Mouse (Mus musculus): ENCODE measurements around the gene Chrne. TPM values are rescaled to one million over a fixed set of nuclear protein-coding genes. Genes with fewer than 3 reads are reported as not detected.

The Chrne gene
- polyA plus RNA-seq, 1 experiment from 2014 or later: not detected

GRCm38 (mm10) chr11:70635601-70636000, 16.6 kb upstream of the Chrne start:
- H3K27ac ChIP-seq: no peak overlapping the region
- no peaks in the 10 kb centered on the region for H3K27me3 ChIP-seq (ENCODE audit: insufficient read depth, poor library complexity, severe bottlenecking)
- peaks cover 22% of the 10 kb centered on the region for H3K4me1 ChIP-seq
- 81% methylated on average over 4 of the region's 4 CpGs for WGBS
- H3K9me3 ChIP-seq: no peaks in the 10 kb centered on the region
- no peak overlapping the region for H3K4me3 ChIP-seq
- no peaks in the 10 kb centered on the region for H3K36me3 ChIP-seq
- no peak for DNase-seq (ENCODE audit: low spot score)

DNA sequence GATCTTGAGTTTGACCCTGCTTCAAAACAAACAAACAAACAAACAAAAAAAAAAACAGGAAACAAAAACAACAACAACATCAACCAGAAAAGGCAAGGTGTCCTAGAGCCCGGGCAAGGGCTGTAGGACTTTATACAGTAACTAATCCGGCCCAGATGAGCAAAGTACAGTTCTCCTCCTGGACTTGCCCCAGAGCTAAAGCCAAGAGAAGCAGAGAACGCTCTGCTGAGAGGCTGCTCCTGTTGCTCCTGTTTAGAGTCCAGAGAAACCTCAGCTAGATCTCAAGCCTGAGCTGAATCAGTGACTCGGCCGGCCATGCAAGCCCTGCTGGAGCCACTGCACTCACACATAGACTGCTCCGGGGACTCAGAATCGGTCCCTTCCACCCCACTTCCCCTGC, 11.1 kb upstream of the Chrne start:
- 57% methylated on average over 7 of the region's 7 CpGs for WGBS
- Histone ChIP-seq H3K9me3 (no peaks in the 10 kb centered on the region), H3K4me1 (0 out of 2 replicates have a peak, but pooled peaks cover 3% of the 10 kb centered on the region), H3K36me3 (no peaks in the 10 kb centered on the region), H3K27ac (no peak overlapping the region), H3K27me3 (ENCODE audit: insufficient read depth, poor library complexity, severe bottlenecking) (no peaks in the 10 kb centered on the region), H3K4me3 (no peak overlapping the region)
- no peak for DNase-seq (ENCODE audit: low spot score)

DNA sequence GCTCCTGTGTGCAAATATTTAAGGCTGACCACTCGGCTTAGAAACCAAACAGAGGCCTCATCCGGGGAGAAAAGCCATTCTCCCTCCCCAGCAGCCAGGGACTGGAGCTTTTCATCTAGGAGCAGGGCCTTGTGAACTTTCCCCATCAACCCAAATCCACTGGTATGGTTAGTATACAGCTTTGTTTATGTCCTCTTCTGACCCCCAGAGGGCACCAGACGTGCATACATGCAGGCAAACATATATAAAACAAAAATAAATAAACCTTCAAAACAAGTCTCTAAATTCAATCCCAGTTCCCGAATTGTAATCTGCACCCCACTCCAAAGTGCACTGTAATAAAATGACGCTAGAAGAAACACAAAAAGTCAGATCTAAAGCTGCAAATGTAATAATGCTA, 10.5 kb upstream of the Chrne start:
- Histone ChIP-seq H3K27me3 (ENCODE audit: insufficient read depth, poor library complexity, severe bottlenecking) (no peaks in the 10 kb centered on the region), H3K36me3 (no peaks in the 10 kb centered on the region), H3K4me1 (0 out of 2 replicates have a peak, but pooled peaks cover 3% of the 10 kb centered on the region), H3K4me3 (no peak overlapping the region), H3K9me3 (no peaks in the 10 kb centered on the region), H3K27ac (no peak overlapping the region)
- DNase-seq (ENCODE audit: low spot score): no peak
- 50% methylated on average over 5 of the region's 5 CpGs for WGBS

- Histone ChIP-seq H3K4me3 (no peak overlapping the region), H3K36me3 (no peaks in the 10 kb centered on the region), H3K27me3 (ENCODE audit: insufficient read depth, poor library complexity, severe bottlenecking) (no peaks in the 10 kb centered on the region), H3K9me3 (no peaks in the 10 kb centered on the region), H3K27ac (no peak overlapping the region), H3K4me1 (0 out of 2 replicates have a peak, but pooled peaks cover 5% of the 10 kb centered on the region)
- 72% methylated on average over 2 of the region's 2 CpGs for WGBS
- no peak for DNase-seq (ENCODE audit: low spot score)
These were observed 9.4 kb upstream of the Chrne start for GRCm38 (mm10) chr11:70628431-70628830.

GRCm38 (mm10) chr11:70626877-70627276, 7.9 kb upstream of the Chrne start:
- Histone ChIP-seq H3K27ac (no peak overlapping the region), H3K4me1 (0 out of 2 replicates have a peak, but pooled peaks cover 8% of the 10 kb centered on the region), H3K36me3 (no peaks in the 10 kb centered on the region), H3K27me3 (ENCODE audit: insufficient read depth, poor library complexity, severe bottlenecking) (no peaks in the 10 kb centered on the region), H3K9me3 (no peaks in the 10 kb centered on the region), H3K4me3 (no peak overlapping the region)
- no peak for DNase-seq (ENCODE audit: low spot score)
- 75% methylated on average over 4 of the region's 4 CpGs for WGBS

DNA sequence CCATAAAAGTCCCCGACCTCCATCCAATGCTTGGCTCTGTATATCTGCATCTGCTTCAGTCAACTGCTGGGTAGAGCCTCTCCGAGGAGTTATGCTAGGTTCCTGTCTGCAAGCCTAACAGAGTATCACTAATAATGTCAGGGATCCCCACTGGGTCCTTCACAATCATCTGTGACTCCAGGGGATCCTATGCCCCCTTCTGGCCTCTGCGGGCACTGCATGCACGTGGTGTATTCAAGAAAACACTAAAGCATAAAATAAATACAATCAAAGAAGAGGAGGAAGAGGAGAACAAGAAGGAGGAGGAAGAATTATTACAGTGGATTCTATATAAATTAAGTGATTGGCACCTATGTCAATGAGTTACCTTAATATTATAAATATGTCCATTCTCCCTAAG, 6.5 kb upstream of the Chrne start:
- WGBS: 47% methylated on average over 4 of the region's 4 CpGs
- DNase-seq (ENCODE audit: low spot score): no peak
- no peaks in the 10 kb centered on the region for H3K9me3 ChIP-seq
- H3K36me3 ChIP-seq: no peaks in the 10 kb centered on the region
- H3K27ac ChIP-seq: no peak overlapping the region
- H3K4me1 ChIP-seq: 0 out of 2 replicates have a peak, but pooled peaks cover 9% of the 10 kb centered on the region
- H3K4me3 ChIP-seq: no peak overlapping the region
- H3K27me3 ChIP-seq (ENCODE audit: insufficient read depth, poor library complexity, severe bottlenecking): no peaks in the 10 kb centered on the region

DNA sequence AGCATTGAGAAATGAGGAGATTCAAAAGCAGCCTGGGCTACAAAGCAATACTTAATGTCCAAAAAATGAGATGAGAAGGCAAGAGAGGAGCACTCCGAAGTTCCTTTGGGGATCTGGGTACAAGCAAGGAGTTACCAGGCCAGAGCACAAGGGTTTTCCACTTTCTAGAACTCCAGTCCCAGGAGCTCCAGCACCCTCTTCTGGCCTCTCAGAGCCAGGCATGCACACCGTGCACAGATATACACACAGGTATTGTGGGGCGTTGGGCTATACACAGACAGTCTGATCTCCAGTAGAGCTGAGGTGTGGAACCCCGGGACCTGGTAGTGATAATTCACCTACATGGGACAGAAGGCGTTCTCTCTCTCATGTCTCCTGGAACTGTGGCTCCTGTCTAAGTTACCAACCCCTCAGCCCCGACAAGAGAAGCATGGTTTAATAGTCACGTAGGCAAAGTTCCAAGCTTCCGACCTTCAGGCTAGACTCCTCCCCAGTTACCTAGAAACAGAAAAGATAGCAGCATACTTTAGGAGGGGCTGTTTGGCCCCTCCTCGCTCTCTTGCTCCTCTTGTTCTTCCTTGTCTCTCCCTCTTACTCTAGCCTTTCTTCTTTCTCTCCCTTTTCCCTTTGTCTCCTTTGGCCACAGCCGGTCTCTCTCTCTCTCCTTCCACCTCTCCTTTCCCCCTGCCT, 4.2 kb upstream of the Chrne start:
- WGBS: 76% methylated on average over 10 of the region's 10 CpGs
- Histone ChIP-seq H3K27ac (no peak overlapping the region), H3K4me3 (no peak overlapping the region), H3K36me3 (no peaks in the 10 kb centered on the region), H3K9me3 (no peaks in the 10 kb centered on the region), H3K27me3 (ENCODE audit: insufficient read depth, poor library complexity, severe bottlenecking) (no peaks in the 10 kb centered on the region), H3K4me1 (0 out of 2 replicates have a peak, but pooled peaks cover 9% of the 10 kb centered on the region)
- DNase-seq (ENCODE audit: low spot score): peak; percentile 74

DNA sequence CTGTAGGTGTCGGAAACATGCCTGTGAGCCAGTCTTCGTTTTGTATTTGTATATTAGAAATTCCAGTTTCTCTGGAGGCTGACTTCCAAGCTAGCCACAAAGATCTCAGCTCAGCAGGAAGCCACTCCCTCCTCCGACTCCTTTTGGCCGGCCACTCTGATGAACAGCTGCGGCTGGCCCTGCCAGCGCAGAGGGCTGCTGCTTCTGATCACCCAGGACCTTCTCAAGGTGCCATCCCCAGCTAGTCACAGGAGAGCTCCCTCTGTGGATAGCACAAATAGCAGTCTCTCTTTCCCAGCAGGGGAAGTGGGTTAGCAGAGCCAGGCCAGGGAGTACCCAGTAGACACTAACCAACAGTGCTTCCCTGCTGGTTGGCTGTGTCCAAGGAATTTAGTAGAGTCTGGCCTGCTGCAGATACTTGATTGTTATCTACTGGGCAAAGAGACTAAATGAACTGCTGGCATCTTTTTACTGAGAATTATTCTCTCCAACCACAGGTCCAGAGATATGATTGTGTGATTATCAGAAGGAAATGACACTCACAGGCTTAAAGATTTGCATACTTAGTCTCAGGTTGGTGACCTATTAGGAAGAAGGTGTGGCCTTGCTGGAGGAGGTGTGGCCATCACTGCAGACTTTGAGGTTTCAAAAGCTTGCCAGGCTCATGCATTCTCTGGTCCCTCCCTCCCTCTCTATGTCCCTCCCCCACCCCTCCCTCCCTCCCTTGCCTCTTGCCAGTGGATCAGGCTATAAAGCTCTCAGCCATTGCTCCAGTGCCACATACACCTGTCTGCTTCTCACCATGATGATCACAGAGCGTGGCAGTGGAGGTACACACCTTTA, 3.2 kb upstream of the Chrne start:
- H3K27ac ChIP-seq: no peak overlapping the region
- H3K9me3 ChIP-seq: no peaks in the 10 kb centered on the region
- 33% methylated on average over 7 of the region's 7 CpGs for WGBS
- H3K4me1 ChIP-seq: 0 out of 2 replicates have a peak, but pooled peaks cover 9% of the 10 kb centered on the region
- H3K36me3 ChIP-seq: no peaks in the 10 kb centered on the region
- peak; percentile 63 for DNase-seq (ENCODE audit: low spot score)
- peaks cover 6% of the 10 kb centered on the region for H3K27me3 ChIP-seq (ENCODE audit: insufficient read depth, poor library complexity, severe bottlenecking)
- H3K4me3 ChIP-seq: no peak overlapping the region

- peaks cover 32% of the 10 kb centered on the region for H3K36me3 ChIP-seq
- H3K27ac ChIP-seq: peak within 1 kb of the TSS; percentile 71
- H3K4me3 ChIP-seq: peak within 1 kb of the TSS; percentile 55
- no peaks in the 10 kb centered on the region for H3K9me3 ChIP-seq
- DNase-seq (ENCODE audit: low spot score): no peak
- H3K27me3 ChIP-seq (ENCODE audit: insufficient read depth, poor library complexity, severe bottlenecking): peaks cover 23% of the 10 kb centered on the region
- WGBS: 11% methylated on average over 21 of the region's 21 CpGs
- H3K4me1 ChIP-seq: peaks cover 22% of the 10 kb centered on the region
These were observed 3.4 kb downstream of the Chrne start, which contains the start of gene 4930544D05Rik for GRCm38 (mm10) chr11:70615516-70616093. 4930544D05Rik (plus strand) TSS chr11:70615848.

GRCm38 (mm10) chr11:70615074-70615473, 3.9 kb downstream of the Chrne start:
- Histone ChIP-seq H3K27me3 (ENCODE audit: insufficient read depth, poor library complexity, severe bottlenecking) (peaks cover 23% of the 10 kb centered on the region), H3K9me3 (no peaks in the 10 kb centered on the region), H3K27ac (peak overlapping the region; percentile 71), H3K36me3 (peaks cover 38% of the 10 kb centered on the region), H3K4me3 (peak overlapping the region; percentile 55), H3K4me1 (peaks cover 23% of the 10 kb centered on the region)
- peak; percentile 90 for DNase-seq (ENCODE audit: low spot score)
- WGBS: 0% methylated on average over 17 of the region's 17 CpGs

- peaks cover 63% of the 10 kb centered on the region for H3K36me3 ChIP-seq
- no peaks in the 10 kb centered on the region for H3K9me3 ChIP-seq
- 74% methylated on average over 7 of the region's 7 CpGs for WGBS
These were observed 6.5 kb downstream of the Chrne start for GRCm38 (mm10) chr11:70612505-70612904.

DNA sequence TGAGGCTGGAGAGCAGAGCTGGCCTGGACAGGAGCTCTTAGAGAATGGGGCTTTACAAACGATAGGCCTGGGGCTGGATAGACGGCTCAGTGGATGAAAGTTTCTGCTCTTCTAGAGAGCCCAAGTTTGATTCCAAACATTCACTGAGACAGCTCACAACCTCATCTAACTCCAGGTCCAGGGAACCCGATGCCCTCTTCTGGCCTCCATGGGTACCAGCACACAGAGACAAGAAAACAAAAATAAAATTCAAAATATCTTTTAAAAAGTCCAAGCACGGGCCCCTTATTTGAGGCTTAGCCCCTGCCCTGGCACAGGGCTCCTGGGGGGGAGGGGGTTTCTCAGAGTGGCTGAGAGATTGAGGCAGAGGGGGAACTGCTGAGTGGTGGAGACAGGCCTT, 8.3 kb downstream of the Chrne start:
- 87% methylated on average over 4 of the region's 4 CpGs for WGBS
- Histone ChIP-seq H3K4me3 (no peak overlapping the region), H3K36me3 (peaks cover 81% of the 10 kb centered on the region)

More at GRCm38 (mm10) chr11:70612505-70612904, 6.5 kb downstream of the Chrne start:
- Histone ChIP-seq H3K27ac (no peak overlapping the region), H3K27me3 (ENCODE audit: insufficient read depth, poor library complexity, severe bottlenecking) (peaks cover 19% of the 10 kb centered on the region), H3K4me1 (peaks cover 27% of the 10 kb centered on the region), H3K4me3 (no peak overlapping the region)
- no peak for DNase-seq (ENCODE audit: low spot score)

More for the DNA sequence above, 8.3 kb downstream of the Chrne start:
- Histone ChIP-seq H3K27me3 (ENCODE audit: insufficient read depth, poor library complexity, severe bottlenecking) (peaks cover 2% of the 10 kb centered on the region), H3K9me3 (no peaks in the 10 kb centered on the region), H3K4me1 (peaks cover 20% of the 10 kb centered on the region), H3K27ac (no peak overlapping the region)
- DNase-seq (ENCODE audit: low spot score): no peak
